Mouse (Mus musculus) liver, adult (tissue): Measurements from ENCODE around the gene Trappc11.

ENCODE experiments used
- GATA4 ChIP-seq: IDR thresholded peaks from 2 replicates; pipeline ENCODE4 v1.6.1; 2014; ENCODE audit warnings: mild to moderate bottlenecking, low read length; ENCODE audit not compliant: insufficient replicate concordance

Gene Trappc11

DNA sequence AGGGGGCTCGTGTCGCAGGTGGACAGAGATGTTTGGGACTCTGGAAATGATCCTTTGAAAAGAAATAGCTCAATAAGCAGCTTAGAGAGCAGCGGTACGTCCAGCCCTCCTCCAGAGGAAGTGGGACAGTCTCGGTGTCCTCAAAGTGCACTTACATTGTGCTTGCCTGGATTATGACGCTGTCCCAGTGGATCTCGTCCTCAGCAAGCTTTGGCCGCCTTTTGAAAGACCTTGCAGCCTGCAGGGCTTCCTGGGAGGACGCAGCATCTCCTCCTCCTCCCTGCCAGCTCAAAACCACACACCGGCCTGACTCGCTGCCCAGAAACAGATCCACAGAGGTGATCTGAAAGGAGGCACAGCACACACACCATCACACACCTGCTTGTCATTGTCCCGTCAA lies 27.8 kb downstream of the Trappc11 start:
- no peak for TF ChIP-seq GATA4

DNA sequence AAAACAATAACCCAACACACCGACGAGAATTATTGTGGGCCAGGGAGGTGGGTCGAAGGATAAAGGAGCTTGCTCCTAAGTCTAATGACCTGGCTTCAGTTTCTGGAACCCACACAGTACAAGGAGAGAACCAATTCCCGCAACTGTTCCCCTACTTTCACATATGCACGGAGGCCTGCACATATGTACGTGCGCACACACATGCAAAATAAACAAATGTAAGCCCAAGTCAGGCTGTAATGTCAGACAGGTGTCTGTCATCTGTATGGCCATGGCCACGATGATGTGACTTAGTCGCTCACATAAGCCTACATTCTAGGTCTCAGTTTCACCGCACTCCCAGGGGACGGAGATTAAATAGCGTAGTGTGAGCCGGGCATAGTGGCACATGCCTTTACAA lies 30.7 kb downstream of the Trappc11 start:
- no peak for TF ChIP-seq GATA4

GRCm38 (mm10) chr8:47501994-47502393 lies 31.3 kb downstream of the Trappc11 start:
- TF ChIP-seq GATA4, result no peak

GRCm38 (mm10) chr8:47495428-47495827 lies 37.8 kb downstream of the Trappc11 start:
- TF ChIP-seq GATA4, result no peak

- no peak for TF ChIP-seq GATA4
These were observed 38.6 kb downstream of the Trappc11 start for GRCm38 (mm10) chr8:47494602-47495153.

DNA sequence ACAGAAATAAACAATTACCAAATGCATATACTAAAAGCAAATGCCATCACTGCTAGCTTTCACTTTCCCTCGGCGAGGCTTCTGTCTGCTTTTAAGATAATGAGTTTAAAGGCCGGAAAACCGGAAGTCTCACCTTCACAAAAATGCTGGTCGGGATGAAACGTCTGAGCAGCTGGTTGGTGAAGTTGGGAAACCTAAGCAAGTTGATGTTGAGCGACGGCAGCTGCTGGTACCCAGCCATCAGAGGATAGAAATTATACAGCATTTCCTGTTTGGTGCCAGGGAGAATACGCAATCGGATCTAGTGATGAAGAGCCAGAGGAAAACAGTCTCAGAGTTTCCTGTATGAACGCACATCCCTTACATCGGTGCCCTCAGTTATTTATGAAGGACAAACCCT lies 40.2 kb downstream of the Trappc11 start:
- TF ChIP-seq GATA4, result no peak

DNA sequence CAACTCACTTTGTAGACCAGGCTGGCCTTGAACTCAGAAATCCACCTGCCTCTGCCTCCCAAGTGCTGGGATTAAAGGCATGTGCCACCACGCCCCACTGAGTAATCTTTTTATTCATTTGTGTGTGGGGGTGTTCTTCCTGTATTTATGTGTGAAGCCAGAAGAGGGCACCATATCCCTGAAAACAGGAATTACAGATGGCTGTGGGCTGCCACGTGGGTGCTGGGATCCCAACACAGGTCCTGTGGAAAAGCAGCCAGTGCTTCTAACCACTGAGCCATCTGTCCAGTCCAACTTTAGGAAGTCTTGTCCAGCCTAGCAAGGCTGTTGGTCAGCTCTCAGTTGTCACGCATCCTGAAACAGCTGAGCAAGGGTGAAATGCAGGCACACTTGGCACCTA lies 46.0 kb downstream of the Trappc11 start:
- no peak for TF ChIP-seq GATA4

- TF ChIP-seq GATA4, result no peak
These were observed 50.8 kb downstream of the Trappc11 start for GRCm38 (mm10) chr8:47482354-47483071.

- no peak for TF ChIP-seq GATA4
These were observed 53.2 kb downstream of the Trappc11 start for GRCm38 (mm10) chr8:47480039-47480438.

GRCm38 (mm10) chr8:47461650-47462049 lies 71.6 kb downstream of the Trappc11 start:
- no peak; the same call in 1 of the 2 replicates for TF ChIP-seq GATA4

- TF ChIP-seq GATA4, result no peak
These were observed 74.0 kb downstream of the Trappc11 start for GRCm38 (mm10) chr8:47459216-47459749.

GRCm38 (mm10) chr8:47458591-47458990 lies 74.7 kb downstream of the Trappc11 start:
- no peak for TF ChIP-seq GATA4

DNA sequence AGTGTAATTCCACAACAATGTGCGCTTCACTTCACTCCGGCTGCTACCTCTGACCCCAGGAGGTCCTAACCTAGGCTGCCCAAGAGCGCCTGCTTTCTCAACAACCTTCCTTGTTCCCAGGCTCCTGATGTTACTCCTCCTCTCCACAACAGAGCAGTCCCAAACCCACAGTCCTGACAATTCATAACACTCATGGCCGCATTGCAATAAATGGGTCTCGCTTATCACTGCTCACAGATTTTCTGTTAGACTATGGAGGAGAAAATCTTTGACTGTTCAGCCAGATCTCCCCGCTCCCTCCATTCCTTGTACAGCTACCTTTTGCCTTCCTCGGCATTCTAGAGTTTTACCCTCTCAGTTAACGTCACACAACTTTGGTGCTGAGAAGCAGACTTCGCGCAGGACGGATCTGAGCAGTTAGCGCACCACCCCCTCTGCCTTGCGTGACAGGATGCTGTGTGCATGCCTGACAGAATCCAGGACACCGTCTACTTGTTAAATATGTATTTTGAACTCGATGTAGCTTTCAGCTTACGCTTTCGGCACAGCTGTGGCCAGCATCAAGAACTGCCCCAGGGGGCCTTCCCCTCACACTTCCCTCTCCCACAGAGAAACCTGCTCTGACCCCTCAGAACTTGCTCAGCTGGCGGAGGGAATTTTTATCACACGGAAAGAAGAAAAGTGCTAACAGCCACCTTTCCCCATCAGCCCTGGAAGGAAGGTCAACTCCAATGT lies 86.8 kb downstream of the Trappc11 start, which contains the start of gene Stox2:
Stox2 (minus strand) TSS at position 51 of the 735 bp plus-strand sequence.
- TF ChIP-seq GATA4, result no peak
